Mouse (Mus musculus) 416B (cell line): Measurements from ENCODE around the gene Clp1.

Experiments
- DNase-seq: peaks from one replicate; pipeline ENCODE4 v3.0.0; 2011; ENCODE audit warnings: low read depth

Gene Clp1

GRCm38 (mm10) chr2:84714422-84714810 lies 12.7 kb downstream of the Clp1 start:
- DNase-seq, result no peak

DNA sequence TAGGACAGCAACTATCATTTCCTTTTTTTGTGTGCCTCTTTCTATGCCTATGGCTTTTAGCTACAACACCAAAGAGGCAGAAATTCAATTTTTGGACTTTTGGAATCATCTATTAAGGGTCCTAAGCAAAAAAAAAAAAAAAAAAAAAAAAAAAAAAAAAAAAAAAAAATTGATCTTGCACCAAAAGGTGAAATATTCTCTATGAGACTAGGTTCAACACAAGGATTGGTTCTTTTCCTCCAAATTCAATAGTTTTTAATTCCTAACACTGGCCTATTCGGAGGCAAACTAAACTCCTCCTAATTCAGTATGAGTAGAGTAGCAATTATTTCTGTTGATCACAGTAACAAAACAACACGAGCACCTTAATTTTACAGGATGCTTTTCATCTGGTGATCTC lies 15.3 kb downstream of the Clp1 start:
- no peak for DNase-seq

DNA sequence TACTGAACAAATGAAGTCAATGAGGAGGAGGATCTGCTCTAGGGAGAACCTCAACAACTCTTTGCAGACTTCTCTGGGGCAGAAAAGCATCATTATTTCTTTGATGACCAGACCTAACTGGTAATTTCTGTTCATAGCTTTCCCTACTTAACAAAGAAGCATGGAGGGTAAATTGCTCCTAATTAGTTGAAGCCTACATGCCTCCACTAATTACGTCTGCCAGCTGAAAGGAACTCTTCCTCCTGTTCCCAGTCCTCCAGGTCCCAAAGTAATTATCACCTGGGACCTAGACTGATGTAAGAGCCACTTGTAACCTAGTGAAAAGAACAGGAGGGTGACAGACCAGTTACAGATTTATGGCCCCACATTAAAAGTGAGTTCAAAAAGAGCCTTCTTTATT lies 19.6 kb downstream of the Clp1 start:
- no peak for DNase-seq

DNA sequence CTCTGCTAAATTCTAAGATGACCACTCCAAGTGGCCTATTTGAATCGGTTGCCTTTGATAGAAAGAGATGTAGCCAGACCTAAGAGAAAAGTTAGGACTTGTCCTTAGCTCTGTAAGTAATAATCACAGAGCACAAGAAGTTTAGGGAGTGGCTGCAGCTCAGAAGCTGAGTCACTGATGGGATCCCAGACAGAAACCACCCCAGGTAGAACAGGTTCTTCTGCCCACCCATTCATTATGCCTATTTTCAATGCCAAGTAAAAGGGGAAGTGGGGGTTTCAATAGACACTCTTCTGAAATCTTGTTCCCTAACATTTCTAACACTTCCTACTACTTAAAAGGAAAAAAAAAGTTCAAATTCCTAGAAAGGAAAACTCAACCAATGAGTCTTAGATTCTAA lies 21.9 kb downstream of the Clp1 start:
- DNase-seq, result peak; percentile 14

GRCm38 (mm10) chr2:84704329-84704728 lies 22.8 kb downstream of the Clp1 start:
- no peak for DNase-seq

- no peak for DNase-seq
Observed at GRCm38 (mm10) chr2:84703497-84703896, 23.7 kb downstream of the Clp1 start.

- no peak for DNase-seq
Observed at GRCm38 (mm10) chr2:84695007-84695695, 32.0 kb downstream of the Clp1 start.

- DNase-seq, result no peak
Observed at GRCm38 (mm10) chr2:84690050-84690449, 37.1 kb downstream of the Clp1 start.

DNA sequence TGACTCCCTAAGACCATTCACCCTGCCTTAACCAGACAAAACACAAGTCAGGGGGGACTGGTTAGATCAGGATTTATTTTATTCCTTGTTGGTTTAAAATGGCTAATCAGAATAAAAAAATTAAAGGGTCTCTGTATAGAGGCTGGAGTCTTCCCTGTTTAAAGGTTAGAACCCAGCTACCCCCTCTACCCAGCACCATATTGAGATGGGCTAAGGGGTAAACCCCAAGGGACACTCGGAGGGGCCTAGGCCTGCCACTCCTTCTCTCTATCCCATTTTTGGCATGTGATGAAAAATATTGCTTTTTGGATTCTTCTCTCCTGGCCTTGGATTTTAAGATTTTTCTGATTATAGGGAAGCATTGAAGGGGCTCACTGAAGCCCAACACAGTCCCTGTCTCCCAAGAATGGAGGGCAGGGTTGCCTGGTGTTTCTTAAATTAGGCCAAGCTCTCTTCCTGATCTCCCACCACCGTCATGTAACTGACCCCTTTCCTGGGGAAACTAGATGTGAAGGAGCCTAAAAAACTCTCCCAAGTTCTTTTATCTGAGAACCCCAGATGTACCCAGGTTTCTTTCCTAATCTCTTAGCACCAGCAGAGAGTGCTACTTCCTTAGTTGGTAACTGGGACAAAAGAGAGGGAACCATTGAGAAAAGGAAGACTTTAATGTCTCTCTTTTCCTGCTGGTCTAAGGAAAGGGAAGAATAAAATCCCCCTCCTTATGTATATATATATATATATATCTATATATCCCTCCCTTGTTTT lies 38.9 kb downstream of the Clp1 start:
- DNase-seq, result no peak

DNA sequence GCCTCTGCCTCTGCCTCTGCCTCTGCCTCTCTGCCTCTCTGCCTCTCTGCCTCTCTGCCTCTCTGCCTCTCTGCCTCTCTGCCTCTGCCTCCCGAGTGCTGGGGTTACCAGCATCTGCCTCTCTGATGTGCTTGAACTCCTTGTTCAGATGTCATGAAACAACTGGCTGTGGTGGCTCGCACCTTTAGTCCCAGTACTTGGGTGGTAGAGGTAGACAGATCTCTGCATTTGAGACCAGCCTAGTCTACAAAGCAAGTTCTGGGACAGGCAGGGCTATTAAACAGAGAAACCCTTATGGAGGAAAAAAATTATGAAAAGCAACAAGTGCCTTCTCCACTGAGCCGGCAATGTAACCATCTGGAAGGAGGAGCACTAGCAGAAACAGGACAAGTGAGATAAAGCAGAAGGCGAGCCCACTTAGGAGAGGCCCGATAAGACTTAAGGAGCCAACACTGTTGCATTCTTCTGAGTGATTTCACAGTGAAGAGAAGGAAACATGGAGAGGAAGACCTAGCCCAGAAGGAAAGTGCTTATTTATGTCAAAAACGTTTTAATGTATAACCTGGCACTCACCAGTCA lies 44.5 kb downstream of the Clp1 start:
- no peak for DNase-seq

GRCm38 (mm10) chr2:84679016-84679415 lies 48.1 kb downstream of the Clp1 start, which contains the start of gene Tmx2:
Gene Tmx2, minus strand, starts transcription at chr2:84679140.
- DNase-seq, result peak; percentile 16

- peak; percentile 100 for DNase-seq
Observed at GRCm38 (mm10) chr2:84677968-84678880, 48.9 kb downstream of the Clp1 start, which contains the start of the genes Gm28635 and Med19. Gene Gm28635, minus strand, starts transcription at chr2:84678041. Gene Med19, plus strand, starts transcription at chr2:84678402.

- peak; percentile 49 for DNase-seq
Observed at GRCm38 (mm10) chr2:84677270-84677967, 49.7 kb downstream of the Clp1 start.
